Mouse (Mus musculus): ENCODE data around the gene Fbxo34.
A peak's percentile ranks its signal among the peaks of the same experiment; 100 is the strongest.
"Not testable (repeated sequence)": the region's sequence is repeated elsewhere in the genome, so short reads cannot be mapped to it uniquely, and the experiment has no call there.

Gene Fbxo34

GRCm38 (mm10) chr14:47567962-47568652 lies 117.9 kb downstream of the Fbxo34 start:
- peak; percentile 95 for DNase-seq

GRCm38 (mm10) chr14:47570549-47570948 lies 120.3 kb downstream of the Fbxo34 start, which contains the start of gene Atg14:
Atg14 (minus strand) TSS chr14:47570649.
- DNase-seq: not testable (repeated sequence)

GRCm38 (mm10) chr14:47572707-47573106 lies 122.5 kb downstream of the Fbxo34 start:
- DNase-seq: no peak

- no peak for DNase-seq
Measured at GRCm38 (mm10) chr14:47574721-47575120, 124.5 kb downstream of the Fbxo34 start.

- DNase-seq: no peak
Measured at GRCm38 (mm10) chr14:47576687-47577086, 126.5 kb downstream of the Fbxo34 start.

- DNase-seq: no peak
Measured at GRCm38 (mm10) chr14:47578086-47578485, 127.9 kb downstream of the Fbxo34 start.

- DNase-seq: no peak
Measured at GRCm38 (mm10) chr14:47581280-47581679, 131.1 kb downstream of the Fbxo34 start.

Measured in layer of hippocampus, adult 9-11 months (tissue).